Mouse (Mus musculus): ENCODE results near the gene Rpl6.
A peak's percentile ranks its signal among the peaks of the same experiment; 100 is the strongest.

The Rpl6 gene

GRCm38 (mm10) chr5:121204132-121205089 lies at the start of gene Rpl6:
TSS of gene Rpl6 (plus strand) at chr5:121204481.
- peak; percentile 74 for DNase-seq (ENCODE audit: low read depth)

DNA sequence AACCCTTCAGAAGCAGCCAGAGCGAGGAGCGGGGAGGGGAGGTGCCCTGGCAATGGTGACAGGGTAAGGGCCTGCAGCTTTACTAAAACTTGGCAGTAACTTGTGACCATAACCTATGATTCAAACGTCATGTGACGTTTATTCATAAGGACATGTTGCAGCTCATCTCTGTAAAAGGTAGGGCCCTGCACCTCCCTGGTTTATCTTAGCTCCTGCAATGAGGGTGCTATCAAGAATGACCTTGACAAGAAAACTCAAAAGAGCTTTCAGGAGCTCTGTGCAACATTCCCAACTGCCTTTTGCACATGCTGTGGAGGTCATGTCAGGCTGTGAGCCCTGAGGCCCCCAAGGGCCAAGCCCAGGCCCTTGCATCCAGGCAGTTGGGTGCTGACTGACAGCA lies 48.2 kb upstream of the Rpl6 start:
- DNase-seq (ENCODE audit: low read depth): no peak

- no peak for DNase-seq (ENCODE audit: low read depth)
Observed at GRCm38 (mm10) chr5:121157017-121157416, 47.3 kb upstream of the Rpl6 start.

GRCm38 (mm10) chr5:121157489-121157888 lies 46.8 kb upstream of the Rpl6 start:
- DNase-seq (ENCODE audit: low read depth): no peak

GRCm38 (mm10) chr5:121158966-121159365 lies 45.3 kb upstream of the Rpl6 start:
- no peak for DNase-seq (ENCODE audit: low read depth)

DNA sequence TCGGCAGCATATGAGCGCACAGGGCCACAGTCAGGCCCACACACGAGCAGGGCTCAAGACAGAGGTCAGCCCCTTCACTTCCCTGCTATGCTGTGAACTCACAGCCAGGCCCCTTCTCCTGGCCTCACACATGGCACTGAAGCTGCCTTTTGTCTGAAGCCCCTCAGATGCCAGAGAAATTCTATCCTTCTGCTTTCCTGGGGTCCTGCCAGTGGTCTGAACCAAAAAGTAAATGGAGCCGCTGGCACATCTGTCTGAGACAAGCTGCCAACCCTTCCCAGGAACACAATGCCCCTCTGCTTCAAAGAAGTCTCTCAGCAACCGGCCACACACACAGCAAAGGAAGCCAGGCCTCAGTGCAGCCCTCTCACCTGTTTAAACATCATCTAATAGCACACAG lies 42.0 kb upstream of the Rpl6 start:
- no peak for DNase-seq (ENCODE audit: low read depth)

DNA sequence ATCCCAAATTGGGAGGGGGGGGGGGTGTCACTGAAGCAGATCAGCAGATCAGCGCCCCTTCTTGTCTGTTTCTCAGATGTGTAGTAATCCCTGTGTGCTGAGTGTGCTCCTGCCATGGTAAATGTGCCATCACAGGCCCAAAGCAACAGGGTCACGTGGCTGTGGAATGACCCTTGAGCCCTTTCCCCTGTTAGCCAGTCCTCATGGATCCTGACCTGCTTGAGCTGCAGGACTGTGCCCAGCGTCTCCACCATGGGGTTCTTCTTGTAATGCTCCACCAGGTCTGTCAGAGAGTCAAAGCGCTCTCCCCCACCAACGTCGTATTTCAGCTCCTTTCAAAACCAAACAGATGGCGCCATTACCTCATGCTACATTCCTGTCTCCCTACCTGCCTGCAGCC lies 41.4 kb upstream of the Rpl6 start:
- DNase-seq (ENCODE audit: low read depth): no peak

DNA sequence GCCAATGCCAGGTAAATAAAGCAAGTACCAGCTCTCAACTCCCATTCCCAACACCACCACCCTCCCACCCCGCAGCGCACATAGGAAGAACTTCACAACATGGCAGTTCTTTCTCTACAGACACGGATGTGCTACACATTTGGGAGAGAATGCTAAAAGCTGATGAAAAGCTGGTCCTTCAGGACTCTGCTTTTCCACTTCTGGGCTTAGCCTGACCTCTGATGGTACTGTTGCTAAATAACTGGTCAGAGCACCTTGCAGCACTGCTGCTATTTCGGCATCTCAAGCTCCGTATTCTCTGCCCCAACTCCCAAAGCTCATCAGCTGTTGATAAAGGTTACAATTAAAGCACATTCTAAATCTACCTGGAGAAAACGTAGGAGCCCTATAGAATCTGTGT lies 37.4 kb upstream of the Rpl6 start:
- no peak for DNase-seq (ENCODE audit: low read depth)

GRCm38 (mm10) chr5:121169588-121169987 lies 34.7 kb upstream of the Rpl6 start:
- DNase-seq (ENCODE audit: low read depth): no peak

DNA sequence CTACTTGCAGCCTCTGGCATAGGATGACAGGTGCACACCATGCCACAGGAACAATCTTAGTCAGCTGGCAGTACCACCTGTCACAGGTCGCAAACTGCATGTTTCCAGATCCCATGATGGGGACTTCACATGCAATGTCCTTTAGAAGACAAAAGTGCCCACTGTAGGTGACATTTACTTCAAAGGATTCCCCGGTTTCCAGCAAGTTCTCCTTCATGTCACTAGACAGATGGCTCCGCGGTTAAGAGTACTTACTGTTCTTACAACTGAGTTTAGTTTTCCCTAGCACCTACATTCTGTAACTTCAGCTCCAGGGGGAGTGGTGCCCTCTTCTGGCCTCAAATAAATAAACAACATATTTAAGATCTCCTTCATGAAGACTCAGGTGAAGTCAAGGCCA lies 31.4 kb upstream of the Rpl6 start:
- DNase-seq (ENCODE audit: low read depth): no peak

DNA sequence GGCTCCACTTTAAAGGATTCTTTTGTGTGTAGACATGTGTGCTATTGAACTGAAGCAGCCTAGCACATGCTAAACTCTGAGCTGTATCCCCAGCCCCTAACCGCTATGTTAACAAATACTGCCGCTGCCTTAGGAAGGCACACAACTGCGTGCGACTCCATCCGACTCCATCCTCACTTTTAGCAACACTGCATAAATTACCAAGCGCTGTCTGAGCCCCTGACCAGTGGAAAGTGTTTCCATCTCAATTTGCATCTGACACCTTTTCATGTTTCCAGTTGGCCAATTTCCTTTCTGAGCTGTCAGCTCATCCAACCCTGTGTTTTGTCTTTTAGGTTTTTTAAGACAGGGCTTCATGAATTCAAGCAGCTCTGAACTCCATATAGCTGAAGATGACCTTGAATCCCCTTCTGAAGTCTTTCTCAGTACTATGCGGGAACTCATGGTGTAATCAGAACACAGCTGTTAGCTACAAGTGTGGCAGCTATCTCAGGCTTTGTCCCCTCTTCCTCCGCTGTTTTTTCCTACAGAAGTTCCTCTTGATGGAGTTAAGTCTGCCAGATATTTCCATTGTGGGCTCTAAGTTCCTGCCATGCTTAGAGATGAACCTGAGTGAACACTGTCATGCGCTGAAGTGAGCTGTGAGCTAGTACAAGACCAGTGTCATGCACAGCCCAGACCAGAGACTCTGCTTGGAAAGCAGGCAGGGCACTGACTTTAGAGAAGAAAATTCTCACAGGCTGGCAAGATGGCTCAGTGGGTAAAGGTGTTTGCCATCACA lies 25.0 kb upstream of the Rpl6 start:
- no peak for DNase-seq (ENCODE audit: low read depth)

- no peak for DNase-seq (ENCODE audit: low read depth)
Observed at GRCm38 (mm10) chr5:121183269-121183668, 21.0 kb upstream of the Rpl6 start.

GRCm38 (mm10) chr5:121184375-121184774 lies 19.9 kb upstream of the Rpl6 start:
- no peak for DNase-seq (ENCODE audit: low read depth)

DNA sequence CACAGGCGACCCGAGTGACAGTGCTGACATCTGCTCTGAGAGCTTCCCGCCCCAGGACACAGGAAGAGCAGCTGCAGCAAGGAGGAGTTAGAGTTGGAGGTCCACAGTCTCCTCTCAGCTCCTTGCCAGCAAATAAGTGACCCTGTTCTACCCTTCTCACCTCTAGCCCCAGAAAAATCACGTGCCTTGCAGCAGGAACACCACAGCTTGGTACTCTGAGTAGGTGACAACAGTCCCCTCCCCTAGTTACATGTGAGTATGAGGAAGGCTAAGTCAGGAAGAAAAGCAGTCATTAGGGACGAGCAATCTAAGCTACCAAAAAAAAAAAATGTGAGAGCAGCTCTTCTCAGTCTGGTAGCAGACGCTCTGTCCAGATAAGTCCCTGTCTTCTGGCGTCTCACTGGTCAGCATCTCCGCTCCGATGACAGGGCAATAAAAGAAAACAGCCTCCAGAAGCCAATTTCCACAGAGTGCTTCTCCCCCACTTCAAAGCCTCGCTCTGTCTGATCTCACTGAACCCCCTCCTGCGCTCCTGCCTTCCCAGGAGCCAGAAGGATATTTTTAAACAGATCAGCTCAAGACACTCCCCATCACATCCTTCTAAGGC lies 19.2 kb upstream of the Rpl6 start:
- DNase-seq (ENCODE audit: low read depth): no peak

DNA sequence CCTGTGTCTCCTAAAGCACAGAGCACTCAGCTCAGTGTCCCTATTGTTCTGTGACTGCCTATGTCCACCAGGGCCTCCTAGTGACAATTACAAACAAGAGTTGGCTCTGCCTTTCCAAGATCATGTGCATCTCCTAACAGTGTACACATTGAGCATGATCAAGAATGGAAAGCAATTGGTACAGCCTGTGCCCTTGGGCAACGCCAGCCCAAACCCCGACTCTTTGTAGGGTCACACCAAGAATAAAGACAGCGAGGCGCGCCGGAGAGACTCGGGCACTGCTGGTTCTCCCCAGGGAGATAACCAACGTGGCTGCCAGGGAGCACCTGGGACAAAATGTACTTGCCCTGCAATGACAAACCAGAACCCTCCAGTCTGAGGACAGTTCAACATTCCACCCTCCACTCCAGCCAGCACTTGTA lies 16.7 kb upstream of the Rpl6 start:
- DNase-seq (ENCODE audit: low read depth): no peak

GRCm38 (mm10) chr5:121188265-121188664 lies 16.0 kb upstream of the Rpl6 start:
- DNase-seq (ENCODE audit: low read depth): no peak

- DNase-seq (ENCODE audit: low read depth): no peak
Observed at GRCm38 (mm10) chr5:121189182-121189581, 15.1 kb upstream of the Rpl6 start.

GRCm38 (mm10) chr5:121190210-121190835 lies 14.0 kb upstream of the Rpl6 start:
- DNase-seq (ENCODE audit: low read depth): no peak

GRCm38 (mm10) chr5:121190836-121191583 lies 13.3 kb upstream of the Rpl6 start, which contains the start of gene Ptpn11:
TSS of gene Ptpn11 (minus strand) at chr5:121191397.
- DNase-seq (ENCODE audit: low read depth): no peak

GRCm38 (mm10) chr5:121191584-121191906 lies 12.7 kb upstream of the Rpl6 start:
- no peak for DNase-seq (ENCODE audit: low read depth)

GRCm38 (mm10) chr5:121194173-121194572 lies 10.1 kb upstream of the Rpl6 start:
- no peak for DNase-seq (ENCODE audit: low read depth)

DNA sequence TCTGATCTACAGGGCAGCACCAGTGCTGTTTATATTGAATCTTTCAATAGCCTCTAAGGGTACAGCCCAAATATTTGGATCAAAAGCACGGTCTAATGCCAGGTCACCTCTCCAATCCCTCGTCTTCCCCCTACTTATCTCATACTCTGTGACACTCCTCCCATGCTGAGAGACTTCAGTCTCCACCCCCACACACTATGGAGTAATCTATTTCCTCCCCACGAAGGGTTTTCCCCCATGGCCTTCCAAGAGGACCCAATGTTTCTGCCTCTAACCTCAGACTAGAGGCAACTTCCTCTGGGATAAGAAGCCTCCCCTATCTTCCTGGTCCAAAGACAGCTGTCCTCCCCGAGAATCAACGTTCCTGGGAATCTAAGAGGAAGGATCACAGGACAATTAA lies 7.5 kb upstream of the Rpl6 start:
- DNase-seq (ENCODE audit: low read depth): no peak

Data from c-Kit-positive CD71-positive TER-119-negative erythroid progenitor cells, embryonic 14.5 days (primary cell).